Mouse (Mus musculus) fat pad, adult 2 months (tissue): Measurements from ENCODE around the gene Rrad.

Experiments used
- DNase-seq: peaks from one replicate; pipeline ENCODE4 v3.0.0-alpha.2; 2011; ENCODE audit warnings: low read depth, low spot score; ENCODE audit errors: extremely low read depth

Rrad gene

GRCm38 (mm10) chr8:104584522-104584921, 46.6 kb downstream of the Rrad start:
- no peak for DNase-seq
